Mouse (Mus musculus) heart, postnatal 25 days (tissue): ENCODE data around the gene 3110021N24Rik. TPM values are rescaled to one million over a fixed set of nuclear protein-coding genes. Genes with fewer than 3 reads are reported as not detected.

Experiments used
- DNase-seq: peaks from one replicate; pipeline ENCODE4 v3.0.0; 2022; ENCODE audit warnings: low spot score
- intact Hi-C: fragments of 180-260 bp; cut with DNase I; formaldehyde crosslinking; loops from one replicate; pipeline ENCODE4 v1.15.1; 2025
- total RNA-seq, 2 experiments: library from RNA; stranded (reverse); gene quantifications; 2 replicates each; pipeline ENCODE4 v1.2.3; 2021

3110021N24Rik gene
- total RNA-seq, 2 experiments from 2014 or later: 0.20 to 0.49 TPM

- intact Hi-C loops: no loop called here
- DNase-seq: no peak
These were observed 69.9 kb downstream of the 3110021N24Rik start for GRCm38 (mm10) chr4:108789258-108789936.

GRCm38 (mm10) chr4:108790507-108790906 is 71.1 kb downstream of the 3110021N24Rik start:
- intact Hi-C loops: no loop called here
- DNase-seq: no peak

DNA sequence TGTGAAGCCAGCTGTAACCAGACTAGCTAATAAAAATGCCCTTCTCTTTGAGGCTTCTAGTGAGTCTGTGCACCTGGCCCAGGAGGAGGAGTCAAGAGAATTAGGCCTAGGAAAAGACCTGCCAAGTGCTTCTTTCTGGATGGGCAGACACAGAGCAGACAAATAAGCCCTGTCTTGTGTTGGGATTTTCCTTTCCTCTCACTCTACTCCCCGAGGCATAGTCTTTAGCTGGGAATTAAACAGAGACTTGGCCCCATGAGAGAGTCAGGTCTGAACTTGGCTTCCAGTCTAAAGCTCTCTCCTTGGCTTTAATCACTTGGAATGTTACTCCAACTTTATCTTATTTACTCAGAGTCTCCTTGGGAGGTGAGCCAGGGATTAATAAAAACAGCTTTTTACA is 74.5 kb downstream of the 3110021N24Rik start:
- intact Hi-C loops: no loop called here
- DNase-seq: no peak

- DNase-seq: no peak
- intact Hi-C loops: loop anchor here (2.0 to 5.0 kb wide), 2 partner anchors 99 to 180 kb away; no protein-coding TSS in a partner anchor
These were observed 77.3 kb downstream of the 3110021N24Rik start for GRCm38 (mm10) chr4:108796701-108797100.

DNA sequence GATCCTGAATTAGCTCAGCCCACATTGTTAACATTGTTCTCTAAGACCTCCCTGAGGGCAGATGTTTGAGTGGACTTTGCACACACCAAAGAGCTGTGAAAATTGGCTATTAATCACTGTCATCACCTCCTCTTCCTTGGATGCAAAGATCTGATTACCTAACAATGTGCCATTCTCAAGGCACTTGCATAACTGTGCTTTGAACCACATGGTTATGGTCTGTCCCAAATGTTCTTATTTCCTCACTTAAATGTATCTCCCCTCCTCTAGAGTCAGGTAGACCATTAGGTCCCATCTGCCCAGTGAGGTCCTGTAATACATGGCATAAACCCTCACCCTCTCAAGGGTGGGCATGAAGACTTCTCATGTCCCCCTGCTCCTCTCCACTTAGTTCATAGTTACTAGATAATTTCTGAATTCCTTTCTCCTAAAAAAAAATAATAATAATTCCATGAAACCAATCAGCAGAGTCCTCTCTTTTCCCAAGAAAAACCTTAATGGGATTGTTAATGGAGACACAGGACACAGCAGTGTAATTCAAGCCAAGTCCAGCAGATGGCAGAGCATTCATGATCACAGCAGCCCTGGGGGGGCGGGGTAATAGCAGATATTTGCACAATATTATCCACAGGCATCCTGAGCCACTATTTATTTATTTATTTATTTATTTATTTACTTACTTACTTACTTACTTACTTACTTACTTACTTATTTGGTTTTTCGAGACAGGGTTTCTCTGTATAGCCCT is 78.8 kb downstream of the 3110021N24Rik start:
- peak; percentile 17 for DNase-seq
- intact Hi-C loops: loop anchor here (5.0 kb wide), 1 partner anchor 101 kb away; no protein-coding TSS in a partner anchor

DNA sequence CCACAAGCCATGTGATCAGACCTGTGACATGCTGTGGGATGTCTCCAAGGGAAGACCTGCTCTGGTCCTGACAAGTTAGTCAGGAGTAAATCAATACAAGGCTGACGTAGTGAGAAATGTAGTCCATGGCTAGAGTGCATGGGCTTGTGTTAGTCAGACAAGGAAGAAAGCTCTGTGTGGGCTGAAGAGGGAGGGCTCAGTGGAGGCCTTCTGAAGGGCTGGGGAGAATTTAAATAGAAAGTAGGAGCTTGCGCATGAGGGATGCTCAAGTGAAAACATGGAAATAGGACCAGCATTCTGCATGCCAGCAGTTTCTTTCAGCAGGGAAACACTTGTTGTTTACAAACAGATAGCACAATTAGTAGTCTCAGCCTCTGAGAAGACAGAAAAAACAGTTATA is 84.1 kb downstream of the 3110021N24Rik start:
- intact Hi-C loops: no loop called here

GRCm38 (mm10) chr4:108811142-108811541 is 91.7 kb downstream of the 3110021N24Rik start:
- intact Hi-C loops: no loop called here
- DNase-seq: no peak

More for the DNA sequence above, 84.1 kb downstream of the 3110021N24Rik start:
- DNase-seq: no peak

DNA sequence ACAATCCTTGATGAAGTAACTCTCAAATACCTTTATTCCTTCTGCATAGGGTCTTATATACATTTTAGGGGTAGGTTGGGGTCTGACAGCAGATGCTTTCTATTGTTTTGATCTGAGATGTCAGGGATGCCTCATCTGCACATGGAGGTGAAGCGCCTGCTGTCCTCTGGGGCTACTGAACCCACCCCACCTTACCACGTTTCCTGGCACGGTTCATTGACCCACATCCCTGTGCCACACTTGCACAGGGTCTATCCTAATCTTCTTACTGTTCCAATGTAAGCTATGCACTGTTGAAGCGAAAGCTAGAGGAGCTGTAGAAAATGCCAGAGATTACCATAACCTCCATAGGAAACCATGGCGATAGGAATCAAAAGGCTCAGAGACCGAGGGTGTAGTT is 92.1 kb downstream of the 3110021N24Rik start:
- intact Hi-C loops: no loop called here
- no peak for DNase-seq

- DNase-seq: no peak
- intact Hi-C loops: no loop called here
These were observed 106.2 kb downstream of the 3110021N24Rik start for GRCm38 (mm10) chr4:108825677-108826076.

DNA sequence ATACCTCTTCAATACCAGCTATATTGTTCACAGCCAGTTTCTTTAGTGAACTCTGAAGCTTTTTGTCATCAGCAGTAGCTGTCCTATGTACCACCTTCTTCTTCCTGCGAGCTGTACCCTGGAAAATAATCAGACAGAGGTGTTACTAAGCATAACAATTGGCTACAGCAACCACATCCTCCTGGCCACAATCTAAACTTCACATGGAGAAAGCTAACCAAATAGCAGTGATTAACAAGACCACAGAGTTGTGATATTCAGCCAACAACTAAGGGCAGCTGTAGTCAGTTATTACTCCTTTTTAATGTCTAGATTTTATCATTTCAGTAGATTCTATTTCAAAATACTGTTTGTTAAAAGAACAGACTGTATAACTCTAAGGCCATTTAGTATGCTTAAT is 106.6 kb downstream of the 3110021N24Rik start:
- DNase-seq: no peak
- intact Hi-C loops: no loop called here

DNA sequence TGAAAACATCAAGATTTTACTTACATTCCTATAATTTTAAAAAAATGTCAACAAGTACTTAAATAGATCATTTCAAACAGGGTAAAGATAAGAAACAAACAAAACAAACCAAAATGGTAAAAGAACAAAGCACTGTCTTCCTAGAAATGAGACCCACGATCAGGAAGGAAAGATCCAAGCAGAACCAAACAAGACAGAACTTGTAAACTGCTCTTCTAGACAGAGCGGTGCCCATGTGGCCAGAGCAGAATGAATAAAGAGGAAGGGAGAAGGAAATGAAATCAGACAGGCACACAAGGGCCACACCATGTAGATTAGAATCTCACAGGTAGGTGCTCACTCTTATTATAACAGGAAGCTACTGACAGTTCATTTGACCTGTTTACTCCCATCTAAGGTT is 107.2 kb downstream of the 3110021N24Rik start:
- DNase-seq: no peak
- intact Hi-C loops: no loop called here

DNA sequence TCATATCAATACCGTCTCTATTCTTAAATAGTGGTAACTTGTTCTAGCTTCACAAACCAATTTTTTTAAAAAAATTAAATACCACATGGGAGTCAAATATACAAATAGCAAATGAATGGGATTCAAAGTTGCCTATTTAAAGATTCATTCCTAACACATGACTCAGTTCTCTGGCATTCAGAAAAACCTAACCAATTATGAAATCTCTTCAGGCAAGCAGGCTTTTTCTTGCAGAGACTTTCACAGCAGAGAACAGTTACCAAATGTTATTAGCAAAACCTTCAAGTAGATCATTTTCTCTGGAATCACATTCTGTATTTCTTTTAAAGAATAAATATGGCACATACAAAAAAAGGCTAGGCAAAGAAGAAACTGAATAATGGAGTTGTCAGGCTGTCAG is 111.2 kb downstream of the 3110021N24Rik start:
- intact Hi-C loops: no loop called here
- DNase-seq: no peak

Other genes with a start within 250 kb of the 3110021N24Rik start
- 10 to 100 TPM; 18.0 to 19.6 TPM for gene Prpf38a, start 140.3 kb upstream of the 3110021N24Rik start, total RNA-seq
- under 1 TPM in 1 of 2 experiments, not detected in 1; 0.21 TPM for gene Orc1, start 140.2 kb upstream of the 3110021N24Rik start, total RNA-seq
- 10 to 100 TPM; 14.5 to 15.2 TPM for gene Cc2d1b, start 99.7 kb upstream of the 3110021N24Rik start, total RNA-seq
- gene Zfyve9, start 61.1 kb downstream of the 3110021N24Rik start, total RNA-seq: 10 to 100 TPM; 27.1 to 28.0 TPM
- 10 to 100 TPM; 76.4 to 78.0 TPM for gene Btf3l4, start 114.0 kb downstream of the 3110021N24Rik start, total RNA-seq
- gene Txndc12, start 115.0 kb downstream of the 3110021N24Rik start, total RNA-seq: 10 to 100 TPM; 31.2 to 35.1 TPM
- 10 to 100 TPM; 20.9 to 23.0 TPM for gene Kti12, start 128.1 kb downstream of the 3110021N24Rik start, total RNA-seq
- gene A730015C16Rik, start 129.0 kb downstream of the 3110021N24Rik start, total RNA-seq: not detected
- under 1 TPM; 0.34 to 0.73 TPM for gene Rab3b, start 159.4 kb downstream of the 3110021N24Rik start, total RNA-seq